ENCODE assay signal across 9 mouse cellular contexts in the genomic region with DNA sequence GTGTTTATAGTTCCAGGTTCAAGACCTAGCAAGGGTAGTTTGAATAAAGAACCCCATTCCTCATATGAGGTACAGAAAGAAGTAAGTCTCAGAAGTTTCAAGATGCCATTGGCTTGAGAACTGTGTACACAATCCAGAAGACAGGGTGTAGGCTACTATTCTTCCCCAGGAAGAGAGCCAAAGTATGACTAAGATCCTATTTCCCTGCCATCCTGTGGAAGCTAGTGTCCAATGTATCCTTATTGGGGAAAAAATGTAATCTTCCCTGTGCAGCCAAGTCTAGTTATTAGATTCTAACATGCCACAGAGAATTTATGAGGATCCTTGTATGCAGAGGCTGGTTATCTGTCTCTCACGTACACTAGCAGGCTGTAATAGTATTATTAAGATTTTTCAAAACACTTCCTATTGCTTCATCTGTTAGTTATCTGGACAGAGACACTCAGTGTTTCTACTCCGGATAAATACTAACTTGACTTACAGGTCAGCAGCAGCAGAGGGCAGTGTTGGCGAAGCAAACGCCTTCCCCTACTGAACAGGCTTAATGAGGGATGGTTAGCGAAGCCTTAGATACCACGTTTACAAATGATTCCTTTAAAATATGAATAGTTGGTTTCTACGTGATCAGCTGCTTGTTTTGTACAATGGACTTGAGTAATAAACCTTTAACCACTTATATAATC.
DNase-seq lines count a peak whose midpoint lies in the region; ATAC-seq and TF ChIP-seq lines count a peak whose summit lies in the region.
"Had no signal": no experiment of that assay in that cellular context is flagged by ENCODE, and none has a peak within 500 bp of the region (broad histone marks: within the 10 kb centered on the region; RNA-seq: fewer than 3 reads in every experiment).

No protein-coding gene starts in this region.

- H3K27me3 ChIP-seq in forebrain, embryonic 14.5 days (replicated peaks; ENCODE audit: control insufficient read depth, insufficient read depth, low read length): no peaks in the 10 kb centered on the region
- no peaks in the 10 kb centered on the region for H3K27me3 ChIP-seq in hindbrain, embryonic 13.5 days
- H3K27me3 ChIP-seq: heart, embryonic 13.5 days had no signal

- no peak overlapping the region for H3K4me3 ChIP-seq in ES-E14 (ENCODE audit: insufficient read depth in 1 of 2, low read depth in 1 of 2, low read length in 2 of 2, poor library complexity in 1 of 2, severe bottlenecking in 1 of 2)
- H3K4me3 ChIP-seq in forebrain, embryonic 14.5 days (ENCODE audit: low read depth, low read length): no peak overlapping the region
- H3K4me3 ChIP-seq in hindbrain, embryonic 13.5 days: no peak overlapping the region
- H3K4me3 ChIP-seq: heart, embryonic 13.5 days had no signal

- peak; percentile 43 for DNase-seq in ES-E14 (ENCODE audit: low read depth, low spot score)
- peak; percentile 17 for DNase-seq in c-Kit-positive CD71-positive TER-119-negative erythroid progenitor cells, embryonic 14.5 days (ENCODE audit: low read depth)
- DNase-seq in forebrain, embryonic 14.5 days (ENCODE audit: low spot score): peak; percentile 75
- peak; percentile 13 for DNase-seq in layer of hippocampus, adult 9-11 months
- peak; percentile 72 for DNase-seq in lung, postnatal 36 days
- DNase-seq in right cerebral cortex, adult 18-20 months: peak; percentile 58
- peak; percentile 50 to 66 for DNase-seq in urinary bladder, postnatal 4 days (ENCODE audit: low spot score in 2 of 2)

- 11% methylated on average over 7 of the region's 7 CpGs for WGBS in forebrain, embryonic 14.5 days
- WGBS in hindbrain, embryonic 13.5 days: 11% methylated on average over 7 of the region's 7 CpGs

- H3K4me2 ChIP-seq in forebrain, embryonic 14.5 days (ENCODE audit: low read length): no peak overlapping the region
- H3K4me2 ChIP-seq in hindbrain, embryonic 13.5 days: no peak overlapping the region
- H3K4me2 ChIP-seq: heart, embryonic 13.5 days had no signal

- no peak overlapping the region for H3K9ac ChIP-seq in ES-E14 (ENCODE audit: insufficient read depth, low read depth, low read length, poor library complexity, severe bottlenecking)
- H3K9ac ChIP-seq in forebrain, embryonic 14.5 days (ENCODE audit: low read length): no peak overlapping the region
- H3K9ac ChIP-seq in hindbrain, embryonic 13.5 days: no peak overlapping the region
- H3K9ac ChIP-seq: heart, embryonic 13.5 days had no signal

- ATAC-seq in forebrain, embryonic 14.5 days: peak; percentile 93; the same call in 1 of the 2 replicates
- ATAC-seq in hindbrain, embryonic 13.5 days (ENCODE audit: low FRiP score): 0 out of 2 replicates have a peak, but pooled peaks have one; percentile 59

- in situ Hi-C loops in ES-E14 (cut with MboI; ENCODE audit: low sequenced_read_pairs in 2 of 2, unreplicated experiment in 2 of 2): no loop called here

- H3K9me3 ChIP-seq in ES-E14 (ENCODE audit: control insufficient read depth, insufficient read depth, low read depth, low read length): no peaks in the 10 kb centered on the region
- no peaks in the 10 kb centered on the region for H3K9me3 ChIP-seq in forebrain, embryonic 14.5 days (replicated peaks; ENCODE audit: control insufficient read depth, low read length)
- no peaks in the 10 kb centered on the region for H3K9me3 ChIP-seq in hindbrain, embryonic 13.5 days
- H3K9me3 ChIP-seq: heart, embryonic 13.5 days had no signal

- H3K4me1 ChIP-seq in ES-E14 (ENCODE audit: control insufficient read depth in 2 of 2, insufficient read depth in 2 of 2, low read length in 2 of 2, poor library complexity in 1 of 2): peaks cover 0 to 1% of the 10 kb centered on the region in 2 experiments; a peak in 1 of 4 replicates
- H3K4me1 ChIP-seq in forebrain, embryonic 14.5 days (ENCODE audit: control insufficient read depth, insufficient read depth, low read length): no peaks in the 10 kb centered on the region
- H3K4me1 ChIP-seq in hindbrain, embryonic 13.5 days (replicated peaks): no peaks in the 10 kb centered on the region

- H3K27ac ChIP-seq in ES-E14 (ENCODE audit: insufficient read depth, low read depth, low read length, poor library complexity, severe bottlenecking): no peak overlapping the region
- no peak overlapping the region for H3K27ac ChIP-seq in forebrain, embryonic 14.5 days (ENCODE audit: low read depth, low read length)
- no peak overlapping the region for H3K27ac ChIP-seq in hindbrain, embryonic 13.5 days
- H3K27ac ChIP-seq: heart, embryonic 13.5 days had no signal

- H3K36me3 ChIP-seq in ES-E14 (ENCODE audit: control insufficient read depth, insufficient read depth, low read length, poor library complexity, severe bottlenecking): no peaks in the 10 kb centered on the region
- H3K36me3 ChIP-seq in forebrain, embryonic 14.5 days (ENCODE audit: control insufficient read depth, insufficient read depth, low read length): no peaks in the 10 kb centered on the region
- no peaks in the 10 kb centered on the region for H3K36me3 ChIP-seq in hindbrain, embryonic 13.5 days
- H3K36me3 ChIP-seq: heart, embryonic 13.5 days had no signal

TF ChIP-seq in ES-E14, 5 proteins besides CTCF, POLR2A, EP300 and RAD21:
- TF ChIP-seq ZC3H11A (IDR thresholded peaks at IDR 0.05; ENCODE audit: borderline replicate concordance, low read depth, low read length): peak; percentile 83
- TF ChIP-seq MAFK (IDR thresholded peaks at IDR 0.05; ENCODE audit: insufficient read depth, low read depth, low read length): no peak

Comparison
In these comparisons a context has a peak if more than half of its experiments do, and no peak if none do; other contexts are left out.
1. DNase-seq: peak in every context shown above with its lines; median percentile 75 in forebrain, embryonic 14.5 days; 72 in lung, postnatal 36 days; 58 in right cerebral cortex, adult 18-20 months; 58 in urinary bladder, postnatal 4 days; 43 in ES-E14; 17 in c-Kit-positive CD71-positive TER-119-negative erythroid progenitor cells, embryonic 14.5 days; 13 in layer of hippocampus, adult 9-11 months.